Mouse (Mus musculus): ENCODE results near the gene Gm20715.
"Not testable (repeated sequence)": the region's sequence is repeated elsewhere in the genome, so short reads cannot be mapped to it uniquely, and the experiment has no call there.

Gene Gm20715

DNA sequence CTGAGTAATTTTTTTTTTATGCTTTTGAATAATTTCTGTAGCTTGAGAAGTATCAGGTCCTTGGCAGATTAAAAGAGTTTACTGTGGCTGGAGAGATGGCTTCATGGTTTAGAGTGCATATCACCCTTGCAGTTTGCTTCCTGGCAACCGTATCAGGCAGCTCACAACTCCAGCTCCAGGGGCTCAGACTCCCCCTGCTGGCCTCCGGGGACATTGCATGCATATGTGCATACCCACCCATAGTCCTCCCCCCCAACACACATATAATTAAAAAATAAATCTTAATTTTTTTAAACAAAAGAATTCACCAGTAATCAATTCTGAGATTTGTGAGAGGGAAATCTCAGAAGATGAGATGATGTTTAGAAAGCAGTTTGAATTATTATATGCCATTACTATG lies 20.3 kb downstream of the Gm20715 start:
- DNase-seq (ENCODE audit: low spot score): no peak

- DNase-seq (ENCODE audit: low spot score): no peak
Measured at GRCm38 (mm10) chr7:6438388-6438787, 28.3 kb downstream of the Gm20715 start, which contains the start of gene Olfr1344. TSS of gene Olfr1344 (plus strand) at chr7:6438688.

DNA sequence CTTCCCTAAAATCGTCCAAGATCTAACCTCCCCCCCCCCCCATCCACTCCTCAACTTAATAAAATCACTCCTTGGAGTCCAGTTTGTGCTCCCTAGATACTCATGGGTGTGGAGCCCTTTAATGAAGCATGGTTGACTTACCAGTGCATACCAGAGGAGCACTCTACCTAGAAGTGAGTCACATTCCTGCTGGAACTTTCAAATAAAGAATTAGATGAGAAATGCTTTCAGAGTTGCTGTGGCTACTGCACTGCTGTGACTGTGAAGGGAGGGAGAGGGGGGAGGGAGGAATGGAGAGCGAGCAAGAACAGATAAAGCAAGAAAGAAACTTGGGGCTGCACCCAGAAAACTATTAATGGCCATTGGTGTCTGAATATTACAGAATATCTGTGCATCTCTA lies 31.1 kb downstream of the Gm20715 start:
- no peak for DNase-seq (ENCODE audit: low spot score)

GRCm38 (mm10) chr7:6447771-6448170 lies 37.7 kb downstream of the Gm20715 start:
- DNase-seq (ENCODE audit: low spot score): no peak

- no peak for DNase-seq (ENCODE audit: low spot score)
Measured at GRCm38 (mm10) chr7:6455868-6456267, 45.8 kb downstream of the Gm20715 start, which contains the start of gene Olfr1336. TSS of gene Olfr1336 (plus strand) at chr7:6456168.

- DNase-seq (ENCODE audit: low spot score): no peak
Measured at GRCm38 (mm10) chr7:6456399-6456798, 46.3 kb downstream of the Gm20715 start.

DNA sequence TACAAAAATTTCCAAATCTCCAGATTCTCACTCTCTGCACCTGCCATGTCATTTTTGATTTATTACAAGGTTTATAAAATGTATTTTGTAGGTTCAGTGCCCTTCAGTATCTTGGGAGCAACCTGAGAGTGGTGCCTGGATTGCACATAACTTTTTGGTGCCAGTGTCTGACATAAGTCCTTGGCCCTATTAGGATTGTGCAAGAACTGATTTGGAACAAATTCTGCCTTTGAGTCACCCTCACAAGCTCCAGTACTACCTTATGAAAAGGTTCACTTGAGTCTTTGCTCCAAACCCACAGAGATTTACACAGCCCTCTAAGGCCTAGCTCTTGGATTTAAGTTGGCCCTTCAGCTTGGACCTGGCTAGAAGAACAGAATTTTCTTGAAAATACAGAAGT lies 56.9 kb downstream of the Gm20715 start, which contains the start of gene Olfr1346:
Gene Olfr1346 (plus strand): TSS at position 151 of the 400 bp plus-strand sequence.
- no peak for DNase-seq (ENCODE audit: low spot score)

DNA sequence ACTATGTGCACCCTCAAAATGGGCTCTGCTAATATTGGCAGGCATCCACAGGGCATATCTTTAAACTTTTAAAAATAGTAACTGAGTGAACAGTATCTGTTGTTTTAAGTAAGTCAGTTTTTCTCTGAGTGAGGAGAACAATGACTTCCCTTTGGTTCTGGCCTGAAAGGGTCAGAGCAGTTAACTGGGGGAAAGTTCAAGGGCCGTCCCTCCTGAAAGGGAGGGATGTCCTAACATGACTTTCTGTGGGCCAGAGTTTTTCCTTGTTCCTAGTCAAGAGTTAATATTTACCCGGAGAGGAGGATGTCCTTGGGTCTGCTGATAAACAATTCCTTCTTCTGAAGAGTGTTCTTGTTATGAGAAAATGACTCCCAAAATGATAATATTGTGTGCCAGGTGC lies 67.6 kb downstream of the Gm20715 start:
- not testable (repeated sequence) for DNase-seq (ENCODE audit: low spot score)

DNA sequence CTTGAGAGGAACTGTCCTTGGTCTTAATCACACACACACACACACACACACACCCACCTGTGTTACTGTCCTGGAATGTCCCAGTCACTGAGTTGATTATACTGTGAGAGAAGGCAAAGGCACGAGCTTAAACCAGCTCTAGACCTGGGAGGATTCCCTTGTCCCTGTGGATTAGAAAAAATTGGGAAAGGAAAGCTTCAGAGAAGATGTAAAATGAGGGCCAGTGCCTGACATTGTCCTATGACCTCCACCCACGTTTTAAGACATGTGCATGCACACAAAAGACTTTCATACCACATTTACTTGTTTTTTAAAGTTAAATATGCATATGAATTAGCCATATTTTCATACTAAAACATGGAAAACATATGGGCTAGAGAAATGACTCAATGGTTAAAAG lies 76.8 kb downstream of the Gm20715 start, which contains the start of gene Olfr5:
Gene Olfr5 (minus strand): TSS at position 101 of the 400 bp plus-strand sequence.
- DNase-seq (ENCODE audit: low spot score): no peak

Measured in ovary, postnatal 14 days (tissue).